Mouse (Mus musculus) testis, adult 10 weeks (tissue): ENCODE data around the gene Rab26. TPM values are rescaled to one million over a fixed set of nuclear protein-coding genes. Genes with fewer than 3 reads are reported as not detected.

Experiments used
- polyA plus RNA-seq: library from polyadenylated mRNA; stranded (reverse); fragments of 350-450 nt; fragmentation: Illumina TruSeq; extraction: RNeasy Lipid Tissue Mini Kit (QIAGEN cat#74804); gene quantifications from one replicate; pipeline ENCODE4 v1.2.3, GENCODE M21; 2014; ENCODE audit warnings: low read depth, low replicate concordance

The Rab26 gene
- polyA plus RNA-seq: 0.57 TPM

DNA sequence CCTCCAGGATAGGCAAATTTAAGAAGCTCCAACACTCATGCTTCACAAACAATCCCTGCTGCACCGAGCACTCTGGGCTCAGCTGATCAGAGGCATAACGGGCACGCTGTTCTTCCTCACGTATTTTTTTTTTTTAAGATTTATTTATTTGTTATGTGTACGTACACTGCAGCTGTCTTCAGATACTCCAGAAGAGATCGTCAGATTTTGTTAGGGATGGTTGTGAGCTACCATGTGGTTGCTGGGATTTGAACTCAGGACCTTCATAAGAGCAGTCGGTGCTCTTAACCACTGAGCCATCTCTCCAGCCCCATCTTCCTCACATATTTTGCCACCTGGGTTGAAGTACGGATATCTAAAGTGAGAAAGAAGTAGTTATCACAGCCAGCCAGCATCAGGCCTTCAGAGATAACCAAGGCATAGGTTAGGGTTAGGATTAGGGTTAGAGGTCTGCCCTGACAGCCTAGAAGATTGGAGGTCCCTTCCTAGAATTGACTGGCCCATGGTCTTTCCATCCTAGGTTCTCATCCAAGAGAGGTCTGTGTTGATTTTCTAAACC is at the start of gene Rab26:
Rab26 (minus strand) TSS at position 51 of the 559 bp plus-strand sequence.

DNA sequence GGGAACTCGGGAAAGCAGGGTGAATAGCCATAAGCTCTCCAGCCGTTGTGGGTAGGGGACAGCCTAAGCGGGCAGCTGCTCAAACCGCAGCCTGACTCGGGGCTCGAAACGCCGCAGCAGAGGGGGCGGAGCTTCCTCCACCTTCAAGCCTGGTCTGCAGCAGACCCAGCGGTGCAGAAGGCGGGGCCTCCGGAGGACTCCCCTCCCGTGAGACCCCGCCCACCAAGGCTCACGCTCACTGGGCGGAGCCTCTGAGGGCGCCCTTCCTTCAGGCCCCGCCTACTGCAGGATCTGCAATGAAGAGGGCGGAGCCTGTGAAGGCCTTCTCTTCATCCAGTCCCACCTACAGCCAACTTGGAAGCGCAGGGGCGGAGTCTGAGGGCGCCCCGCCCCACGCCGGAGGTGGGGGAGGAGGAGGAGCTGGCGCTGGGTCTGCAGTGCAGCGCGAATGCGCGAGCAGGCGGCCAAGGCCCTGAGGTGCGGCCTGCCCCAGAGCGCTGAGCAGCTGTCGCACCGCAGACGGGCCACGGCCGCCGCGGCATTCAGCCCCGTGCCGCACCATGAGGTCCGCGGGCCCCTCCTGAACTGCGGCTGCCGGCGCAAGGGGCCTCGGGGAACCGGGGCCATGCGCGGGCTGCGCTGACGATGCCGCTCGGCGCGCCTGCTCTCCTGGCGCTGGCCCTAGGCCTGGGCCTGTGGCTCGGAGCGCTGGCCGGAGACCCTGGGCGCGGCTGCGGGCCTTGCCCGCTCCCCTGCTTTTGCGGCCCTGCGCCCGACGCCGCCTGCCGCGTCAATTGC is 15.8 kb upstream of the Rab26 start, which contains the start of gene Pkd1:
Pkd1 (plus strand) TSS at position 217 of the 798 bp plus-strand sequence.

GRCm38 (mm10) chr17:24527723-24528559 is 6.1 kb downstream of the Rab26 start, which contains the start of gene Traf7:
Gene Traf7, minus strand, starts transcription at chr17:24527938.

DNA sequence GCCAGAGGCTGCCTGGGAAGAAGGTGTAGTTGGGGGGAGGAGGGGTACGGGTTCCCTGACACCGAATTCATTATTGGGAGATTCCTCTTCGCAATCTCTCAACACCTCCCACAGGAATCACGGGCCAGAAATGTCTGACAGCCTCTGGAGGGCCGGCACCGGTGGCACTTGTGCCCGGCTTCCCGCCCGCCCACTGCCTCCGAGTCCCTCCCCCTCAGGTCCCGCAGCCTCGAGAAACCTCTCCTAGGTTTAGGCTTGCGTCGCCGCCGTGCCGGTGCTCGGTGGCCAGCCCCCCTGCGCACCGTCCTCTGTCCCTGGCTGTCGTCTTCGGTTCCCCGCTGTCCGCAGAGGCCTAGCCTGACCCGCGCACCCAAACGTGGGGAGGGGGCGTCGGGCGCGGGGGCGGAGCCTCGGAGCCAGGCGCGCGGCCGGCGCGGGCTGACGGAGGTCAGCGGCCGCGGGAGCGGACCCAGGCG is 45.8 kb downstream of the Rab26 start, which contains the start of gene Caskin1:
Caskin1 (plus strand) TSS at position 416 of the 476 bp plus-strand sequence.

DNA sequence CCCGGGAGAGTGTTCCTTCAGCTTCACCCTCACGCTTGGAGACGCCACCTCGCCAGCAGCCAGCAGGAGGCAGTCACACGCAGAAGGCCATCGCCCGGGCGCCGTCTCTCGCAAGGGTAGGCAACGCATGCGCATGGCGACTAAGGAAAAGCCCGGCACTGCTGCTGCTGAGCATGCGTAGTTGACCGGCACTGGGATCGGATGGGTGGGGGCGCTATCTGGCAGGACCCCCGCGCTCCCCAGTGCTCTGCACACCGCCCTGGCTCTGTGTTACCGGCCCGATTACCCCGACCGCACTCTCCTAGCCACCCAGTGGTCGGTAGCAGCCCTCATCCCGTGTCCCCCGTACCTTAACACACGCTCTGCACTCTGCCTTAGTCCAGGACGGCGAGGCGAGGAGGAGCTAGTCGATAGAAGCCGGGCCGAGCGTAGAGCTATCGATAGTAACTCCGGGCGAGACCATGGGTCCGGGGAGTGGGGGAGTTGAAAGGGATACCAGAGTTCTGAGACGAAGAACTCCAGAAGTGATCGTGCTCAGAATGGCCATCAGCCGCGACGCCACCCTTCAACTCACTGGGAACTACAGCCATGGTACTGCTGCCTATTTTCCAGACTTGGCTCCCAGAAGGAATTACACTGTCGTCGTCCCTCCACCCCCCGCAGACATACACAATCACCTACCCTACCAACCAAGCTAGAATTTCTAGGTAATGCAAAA is 55.2 kb downstream of the Rab26 start, which contains the start of gene Mlst8:
Mlst8 (minus strand) TSS at position 416 of the 718 bp plus-strand sequence.

Other genes starting within 250 kb of the Rab26 start
- 47.2 TPM for gene Abca17, start 183.1 kb downstream of the Rab26 start, polyA plus RNA-seq
- gene Abca3, start 182.3 kb downstream of the Rab26 start, polyA plus RNA-seq: 0.95 TPM
- gene Rnps1, start 119.6 kb downstream of the Rab26 start, polyA plus RNA-seq: 56.3 TPM
- gene Eci1, start 107.6 kb downstream of the Rab26 start, polyA plus RNA-seq: 2.9 TPM
- 0.62 TPM for gene Dnase1l2, start 91.1 kb downstream of the Rab26 start, polyA plus RNA-seq
- gene E4f1, start 63.9 kb downstream of the Rab26 start, polyA plus RNA-seq: 2.4 TPM
- 71.1 TPM for gene Pgp, start 63.8 kb downstream of the Rab26 start, polyA plus RNA-seq
- not detected for gene Bricd5, start 60.3 kb downstream of the Rab26 start, polyA plus RNA-seq
- gene Mlst8, start 55.1 kb downstream of the Rab26 start, polyA plus RNA-seq: 2.2 TPM
- gene Caskin1, start 45.6 kb downstream of the Rab26 start, polyA plus RNA-seq: 0.97 TPM
- gene Traf7, start 6.3 kb downstream of the Rab26 start, polyA plus RNA-seq: 5.8 TPM
- 1.9 TPM for gene Pkd1, start 15.6 kb upstream of the Rab26 start, polyA plus RNA-seq
- gene Tsc2, start 98.4 kb upstream of the Rab26 start, polyA plus RNA-seq: 5.8 TPM
- 0.10 TPM for gene Nthl1, start 98.5 kb upstream of the Rab26 start, polyA plus RNA-seq
- gene Slc9a3r2, start 116.1 kb upstream of the Rab26 start, polyA plus RNA-seq: 0.57 TPM
- gene Npw, start 124.2 kb upstream of the Rab26 start, polyA plus RNA-seq: not detected
- 1.4 TPM for gene Zfp598, start 135.5 kb upstream of the Rab26 start, polyA plus RNA-seq
- 0.11 TPM for gene Syngr3, start 155.7 kb upstream of the Rab26 start, polyA plus RNA-seq
- gene Gfer, start 161.9 kb upstream of the Rab26 start, polyA plus RNA-seq: 29.2 TPM
- gene Noxo1, start 162.0 kb upstream of the Rab26 start, polyA plus RNA-seq: 12.7 TPM
- gene Tbl3, start 173.4 kb upstream of the Rab26 start, polyA plus RNA-seq: 0.29 TPM
- 46.8 TPM for gene Rnf151, start 183.9 kb upstream of the Rab26 start, polyA plus RNA-seq
- gene Rps2, start 183.9 kb upstream of the Rab26 start, polyA plus RNA-seq: 129 TPM
- gene Ndufb10, start 190.3 kb upstream of the Rab26 start, polyA plus RNA-seq: 69.2 TPM
- gene Rpl3l, start 193.6 kb upstream of the Rab26 start, polyA plus RNA-seq: not detected
- 1.1 TPM for gene Msrb1, start 202.4 kb upstream of the Rab26 start, polyA plus RNA-seq
- gene Hs3st6, start 218.8 kb upstream of the Rab26 start, polyA plus RNA-seq: not detected